Mouse (Mus musculus): Measurements from ENCODE around the gene Pomt2. TPM values are rescaled to one million over a fixed set of nuclear protein-coding genes. Genes with fewer than 3 reads are reported as not detected.
"Not testable (repeated sequence)": the region's sequence is repeated elsewhere in the genome, so short reads cannot be mapped to it uniquely, and the experiment has no call there.

Gene Pomt2
- polyA plus RNA-seq, 1 experiment from 2014 or later: 4.4 TPM

- Histone ChIP-seq H3K27me3 (ENCODE audit: control insufficient read depth, insufficient read depth, low read length) (no peaks in the 10 kb centered on the region), H3K4me1 (replicated peaks; ENCODE audit: control insufficient read depth, insufficient read depth) (no peaks in the 10 kb centered on the region), H3K4me3 (ENCODE audit: low read depth, low read length) (no peak overlapping the region), H3K9ac (ENCODE audit: low read length) (no peak overlapping the region), H3K36me3 (ENCODE audit: control insufficient read depth, insufficient read depth, low read length) (peaks cover 2% of the 10 kb centered on the region; the same call in 1 of the 2 replicates), H3K9me3 (ENCODE audit: control insufficient read depth, low read length) (no peaks in the 10 kb centered on the region), H3K4me2 (replicated peaks; ENCODE audit: low read depth) (no peak overlapping the region), H3K27ac (replicated peaks) (no peak overlapping the region)
- TF ChIP-seq CTCF (IDR thresholded peaks at IDR 0.05; ENCODE audit: low read depth): no peak
- no peak for TF ChIP-seq EP300 (optimal IDR thresholded peaks at IDR 0.05)
- DNase-seq (ENCODE audit: low spot score) (no peak), ATAC-seq (ENCODE audit: low FRiP score, low TSS enrichment) (no peak)
- WGBS: 87% methylated on average over 5 of the region's 5 CpGs
Measured at GRCm38 (mm10) chr12:87160815-87161214, 13.0 kb upstream of the Pomt2 start.

- 75% methylated on average over 1 of the region's 1 CpGs for WGBS
- H3K9ac ChIP-seq (ENCODE audit: low read length): no peak overlapping the region
Measured at GRCm38 (mm10) chr12:87160310-87160709, 12.5 kb upstream of the Pomt2 start.

GRCm38 (mm10) chr12:87158099-87158498, 10.3 kb upstream of the Pomt2 start:
- no peak for DNase-seq (ENCODE audit: low spot score)
- no peak for TF ChIP-seq EP300 (optimal IDR thresholded peaks at IDR 0.05)
- no peak for TF ChIP-seq CTCF (IDR thresholded peaks at IDR 0.05; ENCODE audit: low read depth)
- Histone ChIP-seq H3K4me1 (replicated peaks; ENCODE audit: control insufficient read depth, insufficient read depth) (no peaks in the 10 kb centered on the region), H3K4me3 (ENCODE audit: low read depth, low read length) (no peak overlapping the region), H3K27ac (replicated peaks) (no peak overlapping the region), H3K36me3 (ENCODE audit: control insufficient read depth, insufficient read depth, low read length) (no peaks in the 10 kb centered on the region; the same call in 1 of the 2 replicates), H3K4me2 (replicated peaks; ENCODE audit: low read depth) (no peak overlapping the region), H3K27me3 (ENCODE audit: control insufficient read depth, insufficient read depth, low read length) (no peaks in the 10 kb centered on the region), H3K9ac (ENCODE audit: low read length) (no peak overlapping the region), H3K9me3 (ENCODE audit: control insufficient read depth, low read length) (no peaks in the 10 kb centered on the region)
- 52% methylated on average over 7 of the region's 7 CpGs for WGBS
- ATAC-seq (ENCODE audit: low FRiP score, low TSS enrichment): 0 out of 2 replicates have a peak, but pooled peaks have one; percentile 45

More at GRCm38 (mm10) chr12:87160310-87160709, 12.5 kb upstream of the Pomt2 start:
- H3K27ac ChIP-seq (replicated peaks): no peak overlapping the region
- ATAC-seq (ENCODE audit: low FRiP score, low TSS enrichment) (no peak), DNase-seq (ENCODE audit: low spot score) (no peak)
- no peaks in the 10 kb centered on the region for H3K27me3 ChIP-seq (ENCODE audit: control insufficient read depth, insufficient read depth, low read length)
- H3K36me3 ChIP-seq (ENCODE audit: control insufficient read depth, insufficient read depth, low read length): peaks cover 2% of the 10 kb centered on the region; the same call in 1 of the 2 replicates
- H3K9me3 ChIP-seq (ENCODE audit: control insufficient read depth, low read length): no peaks in the 10 kb centered on the region
- H3K4me2 ChIP-seq (replicated peaks; ENCODE audit: low read depth): no peak overlapping the region
- H3K4me1 ChIP-seq (replicated peaks; ENCODE audit: control insufficient read depth, insufficient read depth): no peaks in the 10 kb centered on the region
- TF ChIP-seq EP300 (optimal IDR thresholded peaks at IDR 0.05) (no peak), CTCF (IDR thresholded peaks at IDR 0.05; ENCODE audit: low read depth) (no peak)
- H3K4me3 ChIP-seq (ENCODE audit: low read depth, low read length): no peak overlapping the region

GRCm38 (mm10) chr12:87157361-87157760, 9.6 kb upstream of the Pomt2 start:
- DNase-seq (ENCODE audit: low spot score) (peak; percentile 56), ATAC-seq (ENCODE audit: low FRiP score, low TSS enrichment) (peak; percentile 67; the same call in 1 of the 2 replicates)
- Histone ChIP-seq H3K27me3 (ENCODE audit: control insufficient read depth, insufficient read depth, low read length) (no peaks in the 10 kb centered on the region), H3K4me1 (replicated peaks; ENCODE audit: control insufficient read depth, insufficient read depth) (no peaks in the 10 kb centered on the region), H3K4me3 (ENCODE audit: low read depth, low read length) (no peak overlapping the region), H3K9me3 (ENCODE audit: control insufficient read depth, low read length) (no peaks in the 10 kb centered on the region), H3K4me2 (replicated peaks; ENCODE audit: low read depth) (no peak overlapping the region), H3K27ac (replicated peaks) (no peak overlapping the region), H3K9ac (ENCODE audit: low read length) (no peak overlapping the region), H3K36me3 (ENCODE audit: control insufficient read depth, insufficient read depth, low read length) (no peaks in the 10 kb centered on the region; the same call in 1 of the 2 replicates)
- WGBS: 34% methylated on average over 4 of the region's 4 CpGs
- TF ChIP-seq EP300 (optimal IDR thresholded peaks at IDR 0.05) (no peak), CTCF (IDR thresholded peaks at IDR 0.05; ENCODE audit: low read depth) (no peak)

- ATAC-seq (ENCODE audit: low FRiP score, low TSS enrichment); DNase-seq (ENCODE audit: low spot score): not testable (repeated sequence)
Measured at GRCm38 (mm10) chr12:87154448-87154847, 6.7 kb upstream of the Pomt2 start.

GRCm38 (mm10) chr12:87149471-87149870, 1.7 kb upstream of the Pomt2 start:
- no peak overlapping the region for H3K27ac ChIP-seq (replicated peaks)
- H3K4me2 ChIP-seq (replicated peaks; ENCODE audit: low read depth): no peak overlapping the region
- TF ChIP-seq EP300 (optimal IDR thresholded peaks at IDR 0.05) (no peak), CTCF (IDR thresholded peaks at IDR 0.05; ENCODE audit: low read depth) (no peak)
- no peak overlapping the region for H3K4me3 ChIP-seq (ENCODE audit: low read depth, low read length)
- H3K4me1 ChIP-seq (replicated peaks; ENCODE audit: control insufficient read depth, insufficient read depth): no peaks in the 10 kb centered on the region
- no peaks in the 10 kb centered on the region for H3K27me3 ChIP-seq (ENCODE audit: control insufficient read depth, insufficient read depth, low read length)
- WGBS: 97% methylated on average over 5 of the region's 5 CpGs
- ATAC-seq (ENCODE audit: low FRiP score, low TSS enrichment): no peak
- no peak overlapping the region for H3K9ac ChIP-seq (ENCODE audit: low read length)
- no peaks in the 10 kb centered on the region for H3K9me3 ChIP-seq (ENCODE audit: control insufficient read depth, low read length)
- H3K36me3 ChIP-seq (ENCODE audit: control insufficient read depth, insufficient read depth, low read length): no peaks in the 10 kb centered on the region; the same call in 1 of the 2 replicates
- no peak for DNase-seq (ENCODE audit: low spot score)

More at GRCm38 (mm10) chr12:87154448-87154847, 6.7 kb upstream of the Pomt2 start:
- WGBS: 90% methylated on average over 4 of the region's 4 CpGs
- not testable (repeated sequence) for H3K9me3 ChIP-seq (ENCODE audit: control insufficient read depth, low read length); H3K27ac ChIP-seq (replicated peaks); H3K9ac ChIP-seq (ENCODE audit: low read length); H3K4me1 ChIP-seq (replicated peaks; ENCODE audit: control insufficient read depth, insufficient read depth); H3K36me3 ChIP-seq (ENCODE audit: control insufficient read depth, insufficient read depth, low read length); H3K27me3 ChIP-seq (ENCODE audit: control insufficient read depth, insufficient read depth, low read length); H3K4me3 ChIP-seq (ENCODE audit: low read depth, low read length); H3K4me2 ChIP-seq (replicated peaks; ENCODE audit: low read depth)
